Mouse (Mus musculus) gastrocnemius, postnatal 10 days (tissue): Measurements from ENCODE around the gene Trio. TPM values are rescaled to one million over a fixed set of nuclear protein-coding genes. Genes with fewer than 3 reads are reported as not detected.
A peak's percentile ranks its signal among the peaks of the same experiment; 100 is the strongest.

Experiments used
- DNase-seq: peaks from one replicate; pipeline ENCODE4 v3.0.0; 2021; ENCODE audit warnings: mixed read lengths
- total RNA-seq, 2 experiments: library from RNA; stranded (reverse); gene quantifications; 2 replicates each; pipeline ENCODE4 v1.2.3; 2021

The Trio gene
- total RNA-seq, 2 experiments from 2014 or later = 56.2 to 79.7 TPM

DNA sequence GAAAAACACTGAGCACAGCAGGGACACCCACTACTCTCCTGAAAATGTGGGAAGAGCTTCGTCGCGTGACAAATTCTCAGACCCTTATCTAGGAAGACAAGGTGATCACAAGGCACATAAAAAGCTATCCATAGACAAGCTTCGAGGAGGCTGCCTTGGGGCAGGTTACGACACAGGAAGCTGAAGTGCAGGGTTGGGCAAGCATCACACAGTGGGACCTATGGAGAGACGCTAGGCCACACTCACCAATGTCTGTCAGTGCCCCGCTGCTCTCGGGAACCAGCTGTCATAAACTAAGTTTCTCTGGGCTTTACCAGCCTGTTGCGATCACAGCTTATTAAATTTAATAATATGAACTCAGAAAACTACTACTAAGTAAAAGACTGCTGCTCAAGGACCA lies 149.9 kb downstream of the Trio start:
- no peak for DNase-seq

DNA sequence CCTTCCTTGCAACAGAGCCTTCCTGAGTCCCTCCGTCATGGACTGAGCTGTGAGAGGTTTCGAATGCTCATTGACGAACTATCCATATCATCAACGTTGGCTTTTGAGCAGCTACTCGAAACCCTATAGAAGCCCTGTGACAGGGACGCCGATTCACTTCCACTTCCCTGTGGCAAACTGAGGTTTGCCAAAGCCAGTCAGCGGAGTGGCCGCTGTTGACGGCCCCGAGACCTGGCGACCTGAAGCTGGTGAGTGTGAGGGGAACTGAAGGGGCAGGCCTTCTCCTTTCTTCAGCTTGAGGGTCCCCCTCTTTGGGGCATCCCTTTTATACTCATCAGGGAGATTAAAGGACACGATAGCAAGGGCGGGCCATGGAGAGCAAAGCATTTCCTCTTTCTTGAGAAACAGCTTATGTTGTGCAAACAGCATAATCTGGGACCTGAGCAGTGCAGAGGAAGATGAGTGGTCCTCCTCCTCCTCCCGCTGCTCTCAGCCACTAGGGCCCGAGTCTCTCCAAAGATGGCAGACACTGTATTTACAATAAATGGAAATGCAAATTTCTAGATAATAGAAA lies 151.8 kb downstream of the Trio start:
- no peak for DNase-seq

DNA sequence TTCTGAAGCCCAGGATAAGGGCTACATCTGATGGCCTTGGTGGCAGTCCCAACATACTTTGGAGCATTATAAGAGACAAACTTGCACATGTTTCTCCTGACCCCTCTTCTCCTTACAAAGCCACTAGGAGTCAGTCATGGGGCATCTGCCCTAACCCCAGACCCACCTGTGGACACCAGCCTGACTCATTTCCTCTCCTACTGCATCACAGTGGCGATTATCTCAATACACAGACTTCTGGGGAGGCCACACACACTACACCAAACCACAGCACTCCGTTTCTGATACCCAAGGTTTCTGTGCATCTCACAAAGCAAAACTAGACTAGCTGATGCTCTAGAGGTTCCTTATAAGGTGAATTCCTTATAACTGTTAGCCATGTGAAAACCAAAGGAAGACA lies 153.4 kb downstream of the Trio start:
- no peak for DNase-seq

DNA sequence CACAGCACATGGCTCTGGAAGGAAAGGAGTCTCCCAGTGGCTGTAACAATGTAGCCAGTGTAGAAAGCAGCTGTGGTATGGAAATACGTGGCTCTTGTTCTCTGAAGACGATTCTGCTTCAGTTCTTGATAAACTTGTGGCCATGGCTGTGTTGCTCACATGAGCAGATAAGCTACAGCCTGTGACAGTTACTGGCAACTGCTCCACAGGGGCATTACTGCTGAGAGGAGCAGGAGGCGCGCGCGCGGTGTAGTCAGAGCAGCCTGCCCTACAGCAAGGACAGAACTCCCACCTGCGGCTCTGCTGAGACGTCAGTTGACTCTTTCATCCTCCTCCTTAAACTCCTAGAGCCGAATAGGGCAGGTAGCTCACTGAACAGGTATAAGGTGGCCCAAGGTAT lies 153.9 kb downstream of the Trio start:
- DNase-seq = no peak

DNA sequence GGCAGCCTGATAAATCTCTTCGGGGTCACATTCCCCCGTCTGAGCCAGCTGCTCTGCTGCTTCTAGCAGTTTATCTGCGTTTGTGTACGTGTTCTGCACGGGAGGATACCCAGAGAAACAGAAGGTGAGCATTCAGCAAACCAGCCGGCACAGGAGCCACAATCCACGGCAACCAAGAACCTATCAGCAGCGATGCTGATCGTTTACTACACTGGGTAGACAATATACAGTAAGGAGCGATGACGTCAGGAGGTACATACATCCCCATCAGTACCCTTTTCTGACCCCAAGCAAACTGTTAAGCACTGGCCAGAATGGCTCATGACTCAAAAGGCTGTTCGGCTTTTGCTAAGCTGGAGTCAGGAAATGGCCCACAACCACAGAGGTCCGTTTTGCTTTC lies 154.4 kb downstream of the Trio start:
- no peak for DNase-seq

DNA sequence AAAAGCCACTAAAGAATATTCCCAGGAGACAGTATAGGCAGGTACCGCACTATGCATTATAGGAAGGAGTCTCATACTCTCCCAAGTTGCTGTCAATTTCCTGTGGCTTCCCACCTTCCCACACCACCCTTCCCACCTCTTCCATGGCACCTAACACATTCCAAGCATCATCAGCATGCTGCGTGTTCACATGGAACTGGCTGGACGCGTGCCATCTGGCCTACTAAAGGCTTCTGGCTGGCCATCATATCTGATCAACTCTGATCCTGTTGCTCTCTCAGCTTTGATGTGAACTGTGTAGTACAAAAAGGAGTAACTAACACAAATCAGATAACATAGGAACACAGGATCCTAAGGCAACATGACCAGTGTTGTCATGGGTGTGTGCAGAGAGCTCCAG lies 156.6 kb downstream of the Trio start:
- DNase-seq = no peak

DNA sequence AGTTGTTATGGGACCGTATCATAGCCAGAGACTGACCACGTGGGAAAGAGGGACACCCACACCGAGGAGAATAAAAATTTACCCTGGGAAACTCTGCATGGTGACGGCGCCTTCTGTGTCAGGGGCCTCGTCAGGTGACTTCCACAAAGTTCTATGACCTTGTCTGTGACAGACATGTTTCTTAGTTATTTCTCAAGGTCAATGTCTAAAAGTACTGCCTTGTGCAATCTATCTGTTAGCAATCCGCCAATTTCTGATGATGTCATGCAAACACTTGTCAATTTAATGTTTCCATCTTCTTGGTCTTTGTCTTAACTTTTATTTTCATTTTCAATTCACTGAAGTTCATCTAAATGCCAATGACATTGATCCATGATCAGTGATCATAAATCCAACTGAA lies 157.8 kb downstream of the Trio start:
- DNase-seq = no peak

DNA sequence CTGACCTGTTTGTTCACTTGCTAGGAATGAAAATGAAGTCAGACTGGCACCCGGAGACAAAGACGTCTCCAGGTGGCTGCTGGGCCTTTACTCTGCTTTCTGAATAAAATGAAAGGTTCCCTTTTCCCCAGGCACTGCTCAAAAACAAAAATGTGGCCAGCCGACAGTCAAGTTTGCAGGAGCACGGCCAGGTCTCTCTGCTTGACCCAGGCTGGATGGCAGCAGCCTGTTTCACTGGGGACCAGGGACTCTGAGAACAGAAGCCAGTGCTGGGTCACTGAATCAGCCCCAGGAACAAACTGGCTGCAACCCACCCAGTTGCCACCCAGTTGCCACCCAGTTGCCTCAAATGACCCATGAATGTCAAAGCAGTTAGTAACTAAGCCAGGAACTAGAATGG lies 159.2 kb downstream of the Trio start:
- DNase-seq = no peak

DNA sequence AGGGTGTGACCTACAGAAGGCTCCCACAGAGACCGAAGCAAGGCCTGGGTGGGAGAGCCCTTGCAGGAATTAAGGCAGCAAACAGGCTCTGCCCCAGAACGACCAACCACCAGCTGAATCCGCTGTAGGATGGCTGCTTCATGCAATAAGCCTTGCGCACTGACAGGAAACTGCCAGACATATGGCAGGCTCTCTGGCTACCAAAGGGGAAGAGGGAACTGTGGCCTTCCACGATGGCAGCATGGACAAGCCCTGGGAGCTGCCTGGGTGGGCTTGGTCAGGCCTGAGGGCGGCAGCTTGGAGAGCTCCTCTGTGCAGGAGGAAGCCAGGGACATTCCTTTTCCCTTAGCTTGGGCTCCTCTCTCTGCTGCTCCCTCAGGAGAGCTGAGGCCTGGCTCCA lies 159.6 kb downstream of the Trio start:
- no peak for DNase-seq

DNA sequence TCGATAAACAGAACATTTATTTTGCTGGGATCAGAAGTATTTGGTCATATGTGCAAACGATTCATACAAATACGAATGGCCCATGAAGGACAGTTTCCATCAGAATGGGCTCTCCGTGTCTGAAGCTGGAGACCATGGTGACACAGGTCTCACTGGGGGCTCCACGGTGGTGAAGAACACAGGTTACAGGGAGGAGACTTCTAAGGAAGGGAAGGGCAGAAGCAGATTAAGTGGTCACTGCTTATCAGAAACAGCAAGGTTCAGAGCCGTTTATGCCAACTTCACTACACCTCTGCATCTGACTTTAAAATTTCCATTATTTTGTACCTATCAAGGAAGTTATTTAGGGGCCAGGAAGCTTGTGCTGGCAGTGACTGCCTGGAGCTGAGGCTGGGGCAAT lies 161.3 kb downstream of the Trio start:
- DNase-seq = no peak

DNA sequence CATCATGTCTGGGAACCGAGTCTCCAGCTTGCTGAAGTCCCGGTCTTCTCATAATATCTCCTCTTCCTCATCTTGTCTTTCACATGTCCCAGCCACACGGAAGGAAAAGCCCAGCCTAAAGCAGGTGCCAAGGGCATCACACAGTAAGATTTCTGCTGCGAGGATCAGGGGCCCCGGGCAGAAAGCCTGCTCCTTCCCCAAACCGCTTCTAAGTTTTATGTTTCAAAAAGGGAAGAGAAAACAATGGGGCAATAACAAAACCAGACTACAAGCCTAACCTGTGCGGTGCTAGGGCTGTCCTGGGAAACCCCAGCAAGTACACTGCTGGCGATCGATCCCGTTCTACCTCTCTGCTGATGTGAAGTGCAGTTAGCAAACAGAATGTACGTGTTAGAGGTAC lies 162.7 kb downstream of the Trio start:
- no peak for DNase-seq

DNA sequence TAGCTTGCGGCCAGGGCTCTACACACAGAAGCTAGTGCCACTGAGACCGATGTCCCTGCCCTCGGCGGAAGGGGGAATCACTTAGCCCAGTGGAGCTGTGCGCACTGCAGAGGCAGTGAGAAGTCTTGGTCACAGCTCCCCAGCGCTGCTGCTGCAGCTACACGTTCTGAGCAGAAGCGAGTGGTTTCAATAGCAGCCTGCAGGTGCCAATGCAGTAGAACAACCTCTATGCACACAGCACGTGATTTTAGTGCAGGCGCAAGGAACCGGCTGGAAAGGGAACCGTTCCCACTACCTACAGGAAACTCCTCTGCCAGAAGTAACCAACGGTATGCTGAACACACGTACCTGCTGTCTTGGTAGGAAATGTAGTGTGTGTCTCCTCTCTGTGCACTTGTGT lies 165.2 kb downstream of the Trio start:
- DNase-seq = no peak

DNA sequence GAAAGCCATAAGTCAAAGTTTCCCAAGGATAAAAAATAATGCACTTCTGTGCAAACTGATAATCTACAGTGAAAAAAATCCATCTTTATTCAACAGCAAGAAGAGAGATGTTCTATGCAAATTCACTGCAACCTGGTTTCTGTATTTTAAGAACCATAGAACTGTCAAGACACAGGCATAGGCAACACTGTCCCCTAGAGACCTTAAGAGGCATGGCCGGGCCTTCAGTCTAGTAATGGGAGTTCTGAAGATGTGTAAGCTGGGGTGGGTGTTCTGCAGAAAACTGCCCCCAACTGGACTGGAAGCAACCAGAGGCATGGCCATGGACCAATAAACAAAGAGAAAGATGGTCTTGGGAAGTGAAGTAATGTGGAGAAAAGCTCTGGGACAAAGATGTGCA lies 166.1 kb downstream of the Trio start:
- no peak for DNase-seq

DNA sequence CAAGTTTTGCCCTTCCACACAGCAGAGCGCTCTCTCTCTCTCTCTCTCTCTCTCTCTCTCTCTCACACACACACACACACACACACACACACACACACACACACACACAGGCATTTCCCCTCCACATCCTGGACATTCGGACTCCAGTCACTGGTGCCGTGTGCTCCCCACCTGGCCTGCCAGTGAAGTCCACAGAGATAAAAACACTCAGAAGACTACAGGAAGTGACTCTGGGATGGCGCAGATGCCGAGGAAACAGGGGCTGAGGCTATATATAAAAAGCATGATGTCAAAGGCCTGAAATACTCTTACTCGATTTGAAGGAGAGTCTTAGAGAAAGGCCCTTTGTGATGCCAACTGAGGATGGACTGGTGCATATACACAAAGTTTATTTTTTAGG lies 166.5 kb downstream of the Trio start:
- no peak for DNase-seq

DNA sequence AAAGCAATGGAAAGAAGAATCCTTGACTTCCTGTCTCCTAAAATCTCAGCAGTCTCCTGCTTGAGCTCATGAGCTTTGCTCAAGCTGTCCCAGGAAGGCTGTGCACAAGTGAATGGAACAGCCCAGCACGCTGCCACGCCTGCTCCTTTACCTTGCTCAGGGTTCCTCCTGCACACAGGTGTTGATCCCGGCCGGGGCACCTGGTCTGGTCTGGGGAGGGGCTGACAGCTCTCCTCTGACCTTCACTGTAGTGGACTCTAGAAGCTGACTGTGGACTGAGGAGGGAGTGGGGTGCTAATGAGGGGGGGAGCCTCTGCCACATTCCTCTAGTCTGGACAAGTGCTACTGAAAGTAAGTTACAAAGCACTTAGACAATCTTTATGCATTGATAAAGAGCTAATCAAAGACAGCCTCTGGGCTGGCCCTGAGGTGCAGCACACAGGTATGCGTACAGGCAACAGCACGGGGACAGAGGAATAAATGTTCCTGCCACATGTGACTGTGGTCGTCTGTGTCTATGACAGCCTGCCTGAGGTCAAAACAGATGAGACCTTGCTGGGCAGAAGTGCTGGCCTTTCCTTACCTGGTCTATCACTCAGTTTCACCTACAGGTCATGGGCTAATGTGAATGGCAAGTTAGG lies 167.3 kb downstream of the Trio start:
- no peak for DNase-seq

DNA sequence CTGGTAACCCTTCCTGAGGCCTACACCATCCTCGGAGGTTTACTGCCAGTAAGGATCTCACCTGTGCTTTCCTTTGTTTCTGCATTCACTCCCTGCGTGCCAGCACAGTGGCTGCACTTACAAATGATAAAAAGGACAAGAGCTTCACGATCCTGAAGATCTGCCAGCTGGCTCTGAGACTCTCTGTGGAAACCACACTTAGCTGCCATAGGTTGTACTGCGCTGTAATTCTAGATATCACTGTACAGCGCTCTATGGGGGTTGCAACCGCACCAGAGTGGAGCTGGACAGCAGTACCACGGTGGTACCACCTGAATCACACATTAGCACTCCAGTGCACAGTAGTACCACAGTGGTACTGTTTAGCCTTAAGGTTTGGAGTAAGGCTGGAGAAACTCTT lies 168.4 kb downstream of the Trio start:
- no peak for DNase-seq

DNA sequence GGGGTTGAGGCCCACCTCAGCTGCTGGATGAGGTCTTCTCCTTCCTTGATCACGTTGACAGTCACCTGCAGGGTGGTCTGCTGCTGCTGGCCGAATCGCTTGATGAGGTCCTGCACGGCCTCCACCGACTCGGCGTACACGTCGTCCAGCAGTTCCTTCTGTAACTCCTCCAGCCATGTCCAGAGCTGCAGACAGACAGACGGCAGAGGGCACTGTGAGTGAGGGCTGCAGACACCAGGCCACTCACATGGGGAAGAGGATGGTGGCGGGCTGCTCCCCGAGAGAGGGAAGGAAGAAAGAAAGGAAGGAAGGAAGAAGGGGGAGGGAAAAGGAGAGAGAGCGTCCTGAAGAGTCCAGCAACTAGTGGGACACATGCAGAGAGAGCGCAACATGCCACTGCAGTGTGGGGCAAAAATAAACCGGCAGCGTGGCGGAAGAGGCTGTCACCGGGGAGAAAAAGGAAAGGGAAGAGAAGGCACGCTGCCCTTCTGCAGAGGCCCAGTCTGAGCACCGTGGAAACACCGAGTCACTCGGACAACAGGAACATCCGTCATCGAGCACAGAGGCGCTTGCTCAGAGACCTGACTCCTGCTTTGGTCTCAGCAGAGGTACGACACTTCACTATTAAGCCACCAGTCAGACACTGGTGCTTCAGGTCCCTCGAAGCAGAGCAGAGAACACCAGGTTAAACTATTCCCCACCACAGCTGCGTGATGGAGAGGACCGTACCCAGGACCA lies 169.4 kb downstream of the Trio start:
- no peak for DNase-seq

DNA sequence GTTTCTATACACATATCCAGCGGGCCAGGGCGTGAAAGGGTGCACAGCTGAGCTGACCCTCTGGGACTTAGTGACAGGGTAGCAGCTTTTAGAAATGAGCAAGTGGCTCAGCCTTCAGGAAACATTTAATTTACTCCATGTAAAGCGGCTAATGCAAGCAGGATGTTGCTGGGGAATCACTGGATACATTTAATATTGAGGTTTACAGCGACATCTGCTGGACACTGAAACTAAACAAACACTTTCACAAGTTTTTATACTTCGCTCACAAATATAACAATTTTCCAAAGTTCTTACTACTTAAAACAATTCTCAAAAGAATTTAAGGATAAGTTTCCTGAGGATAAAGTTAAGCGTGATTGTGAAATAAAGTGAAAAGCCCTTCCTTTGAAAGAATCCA lies 174.3 kb downstream of the Trio start:
- DNase-seq = no peak

DNA sequence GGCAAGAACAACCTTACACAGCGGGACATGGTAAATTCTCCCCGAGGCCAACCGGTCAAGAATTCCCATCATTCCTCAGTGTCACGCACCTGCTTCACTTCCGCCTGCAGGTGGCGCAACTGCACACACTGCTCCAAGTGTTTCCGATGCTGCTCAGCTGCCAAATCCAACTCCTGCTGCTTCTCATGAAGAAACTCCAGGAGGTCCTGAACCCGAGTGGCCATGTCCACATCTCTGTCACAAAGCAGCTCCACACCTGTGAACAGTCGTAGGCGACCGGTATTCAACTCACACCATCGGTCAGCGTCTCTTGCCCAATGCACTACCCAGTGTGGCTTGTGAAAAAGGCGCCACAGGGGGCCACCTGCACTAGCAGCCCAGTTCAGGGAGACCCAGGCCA lies 174.7 kb downstream of the Trio start:
- DNase-seq = peak; percentile 49

DNA sequence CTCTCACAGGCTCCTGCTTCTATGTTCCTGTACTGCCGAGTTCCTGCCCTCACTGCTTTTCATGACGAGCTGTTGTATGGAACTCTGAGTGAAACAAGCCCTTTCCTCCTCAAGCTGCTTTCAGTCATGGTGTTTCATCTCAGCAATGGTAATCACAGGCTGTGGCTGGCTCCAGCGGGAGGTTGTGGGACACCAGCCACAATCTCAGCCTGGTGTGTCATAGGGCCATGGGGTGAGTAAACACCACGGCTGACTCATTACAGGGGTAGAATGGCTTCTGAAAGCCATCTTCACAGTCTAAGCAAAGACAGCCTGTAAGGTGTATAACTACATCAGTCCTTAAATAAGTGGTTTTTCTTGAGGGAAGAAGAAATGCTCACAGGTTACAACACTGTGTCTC lies 175.7 kb downstream of the Trio start:
- peak; percentile 44 for DNase-seq

DNA sequence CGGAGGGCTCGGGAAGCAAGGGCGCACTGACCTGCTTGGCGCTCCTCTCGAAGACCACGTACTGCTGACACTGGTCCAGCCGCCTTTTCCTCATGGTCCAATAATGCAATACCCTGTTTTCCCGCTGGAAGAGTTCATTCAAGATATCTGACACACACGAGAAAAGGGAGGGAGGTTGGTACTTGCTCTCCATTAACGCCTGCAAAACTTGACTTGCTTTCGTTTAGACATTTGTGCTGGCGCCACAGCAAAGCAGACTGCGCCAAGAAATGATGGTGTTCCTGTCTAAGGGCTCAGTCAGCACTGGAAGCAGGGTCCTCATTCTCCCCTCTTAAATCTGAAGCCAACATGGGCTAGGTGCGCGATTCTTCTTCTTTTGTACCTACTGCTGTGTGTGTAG lies 184.0 kb downstream of the Trio start:
- no peak for DNase-seq

DNA sequence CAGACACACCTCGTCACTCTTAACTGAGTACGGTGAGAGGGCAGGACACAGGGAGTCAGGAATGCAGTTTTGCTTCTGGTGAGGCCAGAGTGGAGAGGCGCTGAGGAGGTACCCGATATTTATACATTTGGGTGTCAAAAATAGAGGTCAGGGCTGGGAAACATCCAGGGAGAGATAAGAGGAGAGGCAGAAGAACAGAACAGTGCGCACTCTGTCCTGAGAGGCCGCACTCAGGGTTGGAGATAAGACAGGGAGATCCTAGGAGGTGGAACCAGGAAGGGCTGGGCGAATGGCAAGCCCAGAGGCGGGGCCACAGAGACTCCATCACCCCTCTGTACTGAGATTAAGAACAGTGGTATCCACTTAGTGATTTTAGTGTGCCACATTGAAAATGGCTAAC lies 185.1 kb downstream of the Trio start:
- no peak for DNase-seq

DNA sequence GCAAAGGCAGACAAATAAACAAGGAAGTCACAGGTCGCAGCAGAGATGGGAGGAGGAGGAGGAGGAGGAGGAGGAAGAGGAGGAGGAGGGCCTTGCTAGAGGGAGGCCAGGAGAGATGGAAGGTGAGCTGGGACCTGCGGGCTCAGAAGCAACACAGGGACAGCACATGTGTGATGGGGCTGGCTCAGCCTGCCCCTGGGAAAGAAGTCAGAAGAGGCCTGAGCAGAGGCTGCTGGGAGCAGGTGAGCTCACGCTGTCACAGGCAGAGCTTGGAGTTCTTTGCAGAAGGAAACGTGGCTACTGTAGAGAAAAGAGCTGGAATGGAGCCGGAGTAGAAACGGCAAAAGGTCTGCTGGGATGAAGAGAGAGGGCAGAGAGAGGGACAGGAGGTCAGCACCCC lies 185.5 kb downstream of the Trio start:
- DNase-seq = no peak

DNA sequence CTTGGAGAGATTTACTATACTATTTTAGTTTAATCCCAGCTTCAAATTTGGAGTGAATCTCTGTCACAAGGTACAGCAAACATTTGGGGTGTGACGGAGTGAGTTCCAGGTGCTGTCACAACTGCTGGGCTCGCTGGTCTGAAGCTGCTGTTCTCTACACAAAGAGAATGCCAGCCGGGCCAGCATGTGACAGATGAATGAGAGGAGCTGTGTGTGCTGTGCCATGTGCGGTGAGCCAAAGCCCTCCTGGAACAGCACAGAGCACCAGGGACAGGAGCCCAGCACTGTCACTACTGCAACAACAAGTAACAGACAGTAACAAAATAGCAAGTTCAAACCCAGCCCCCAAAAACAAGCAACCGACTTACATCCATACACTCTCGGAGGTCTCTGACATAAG lies 194.0 kb downstream of the Trio start:
- no peak for DNase-seq
